Mouse (Mus musculus) hindbrain, embryonic 14.5 days (tissue): ENCODE results near the gene Krt84. TPM values are rescaled to one million over a fixed set of nuclear protein-coding genes. Genes with fewer than 3 reads are reported as not detected.
"Not testable (repeated sequence)": the region's sequence is repeated elsewhere in the genome, so short reads cannot be mapped to it uniquely, and the experiment has no call there.

Experiments used
- ATAC-seq: fragments of 200-750 bp; cut with Nextera tagmentation; 2 replicates; pipeline ENCODE4 v1.8.0; 2017; ENCODE audit warnings: moderate number of reproducible peaks, mild to moderate bottlenecking, moderate TSS enrichment, moderate library complexity; ENCODE audit not compliant: low FRiP score
- DNase-seq: peaks from one replicate; pipeline ENCODE4 v3.0.0-alpha.2; 2015; ENCODE audit warnings: low spot score
- H3K27ac ChIP-seq: fragments of 300-500 bp; sonication (generic); 2 replicates; pipeline ENCODE4 v1.5.1; 2014; ENCODE audit warnings: mild to moderate bottlenecking, moderate library complexity
- H3K27me3 ChIP-seq: fragments of 300-500 bp; sonication (generic); 2 replicates; pipeline ENCODE4 v1.6.1; 2014; ENCODE audit warnings: mild to moderate bottlenecking, low read length, mixed read lengths; ENCODE audit not compliant: control insufficient read depth, insufficient read depth
- H3K36me3 ChIP-seq: fragments of 300-500 bp; sonication (generic); replicated peaks from 2 replicates; pipeline ENCODE4 v1.6.1; 2014; ENCODE audit not compliant: control insufficient read depth, insufficient read depth
- H3K4me1 ChIP-seq: fragments of 300-500 bp; sonication (generic); replicated peaks from 2 replicates; pipeline ENCODE4 v1.6.1; 2014; ENCODE audit warnings: antibody characterized with exemption, low read length, mixed read lengths; ENCODE audit not compliant: control insufficient read depth, insufficient read depth
- H3K4me2 ChIP-seq: fragments of 300-500 bp; sonication (generic); replicated peaks from 2 replicates; pipeline ENCODE4 v1.6.1; 2014; ENCODE audit warnings: mild to moderate bottlenecking, moderate library complexity
- H3K4me3 ChIP-seq: fragments of 300-500 bp; sonication (generic); replicated peaks from 2 replicates; pipeline ENCODE4 v1.5.1; 2014; ENCODE audit warnings: mild to moderate bottlenecking, low read length
- H3K9ac ChIP-seq: fragments of 300-500 bp; sonication (generic); 2 replicates; pipeline ENCODE4 v1.6.1; 2014
- H3K9me3 ChIP-seq: fragments of 300-500 bp; sonication (generic); 2 replicates; pipeline ENCODE4 v1.6.1; 2016; ENCODE audit warnings: low read length; ENCODE audit not compliant: control insufficient read depth
- WGBS: fragments of 180-500 bp; shearing (Covaris S2); extraction: QIAGEN DNeasy Blood & Tissue Kit; methylation state at CpG from one replicate; pipeline ENCODE4 v1.1.7; 2014; 5-methylcytosine and 5-hydroxymethylcytosine counted together
- polyA plus RNA-seq: library from polyadenylated mRNA; unstranded; fragments of >200 nt; fragmentation: Nextera tagmentation; extraction: Ambion mirVana; gene quantifications from 2 replicates; pipeline ENCODE4 v1.2.1, GENCODE M21; 2014

Krt84 gene
- polyA plus RNA-seq, 1 experiment from 2014 or later: not detected

GRCm38 (mm10) chr15:101550567-101550966 is 17.9 kb upstream of the Krt84 start, which contains the start of gene Krt82:
Gene Krt82, minus strand, starts transcription at chr15:101550667.
- Histone ChIP-seq H3K27ac (no peak within 1 kb of the TSS), H3K9ac (no peak within 1 kb of the TSS), H3K4me1 (0 out of 2 replicates have a peak, but pooled peaks cover 6% of the 10 kb centered on the region), H3K27me3 (no peaks in the 10 kb centered on the region), H3K36me3 (no peaks in the 10 kb centered on the region), H3K4me2 (no peak within 1 kb of the TSS), H3K4me3 (no peak within 1 kb of the TSS), H3K9me3 (no peaks in the 10 kb centered on the region)
- ATAC-seq (no peak), DNase-seq (no peak)
- 83% methylated on average over 7 of the region's 7 CpGs for WGBS

- 58% methylated on average over 3 of the region's 3 CpGs for WGBS
- DNase-seq: no peak
Measured at GRCm38 (mm10) chr15:101544478-101544877, 11.9 kb upstream of the Krt84 start.

GRCm38 (mm10) chr15:101542543-101542942 is 9.9 kb upstream of the Krt84 start:
- Histone ChIP-seq H3K27ac (no peak overlapping the region), H3K4me3 (no peak overlapping the region), H3K9ac (no peak overlapping the region), H3K4me1 (no peaks in the 10 kb centered on the region), H3K36me3 (no peaks in the 10 kb centered on the region), H3K4me2 (no peak overlapping the region), H3K27me3 (no peaks in the 10 kb centered on the region), H3K9me3 (no peaks in the 10 kb centered on the region)
- DNase-seq (no peak), ATAC-seq (no peak)
- WGBS: 63% methylated on average over 9 of the region's 9 CpGs

More at GRCm38 (mm10) chr15:101544478-101544877, 11.9 kb upstream of the Krt84 start:
- Histone ChIP-seq H3K27ac (no peak overlapping the region), H3K36me3 (no peaks in the 10 kb centered on the region), H3K4me3 (no peak overlapping the region), H3K9me3 (no peaks in the 10 kb centered on the region), H3K9ac (no peak overlapping the region), H3K4me2 (no peak overlapping the region), H3K4me1 (no peaks in the 10 kb centered on the region), H3K27me3 (no peaks in the 10 kb centered on the region)
- ATAC-seq: no peak

GRCm38 (mm10) chr15:101538580-101538900 is 5.9 kb upstream of the Krt84 start:
- H3K4me2 ChIP-seq: no peak overlapping the region
- no peaks in the 10 kb centered on the region for H3K36me3 ChIP-seq
- H3K9ac ChIP-seq: no peak overlapping the region
- H3K27ac ChIP-seq: no peak overlapping the region
- DNase-seq: no peak
- no peak for ATAC-seq
- 77% methylated on average over 4 of the region's 4 CpGs for WGBS
- no peaks in the 10 kb centered on the region for H3K9me3 ChIP-seq
- no peaks in the 10 kb centered on the region for H3K27me3 ChIP-seq
- no peak overlapping the region for H3K4me3 ChIP-seq
- no peaks in the 10 kb centered on the region for H3K4me1 ChIP-seq

- H3K9ac ChIP-seq: no peak overlapping the region
- no peak overlapping the region for H3K27ac ChIP-seq
- ATAC-seq: no peak
- 42% methylated on average over 7 of the region's 7 CpGs for WGBS
- no peaks in the 10 kb centered on the region for H3K4me1 ChIP-seq
- H3K4me3 ChIP-seq: no peak overlapping the region
- H3K27me3 ChIP-seq: no peaks in the 10 kb centered on the region
- H3K36me3 ChIP-seq: no peaks in the 10 kb centered on the region
- no peak for DNase-seq
- H3K4me2 ChIP-seq: no peak overlapping the region
- H3K9me3 ChIP-seq: no peaks in the 10 kb centered on the region
Measured at GRCm38 (mm10) chr15:101537864-101538579, 5.4 kb upstream of the Krt84 start.

- WGBS: 58% methylated on average over 9 of the region's 9 CpGs
- Histone ChIP-seq H3K9me3 (no peaks in the 10 kb centered on the region), H3K4me3 (no peak overlapping the region), H3K4me2 (no peak overlapping the region), H3K9ac (no peak overlapping the region), H3K36me3 (no peaks in the 10 kb centered on the region), H3K27ac (no peak overlapping the region), H3K27me3 (no peaks in the 10 kb centered on the region), H3K4me1 (no peaks in the 10 kb centered on the region)
- DNase-seq: no peak
- no peak for ATAC-seq
Measured at GRCm38 (mm10) chr15:101536054-101536850, 3.6 kb upstream of the Krt84 start.

- WGBS: 90% methylated on average over 4 of the region's 4 CpGs
Measured at GRCm38 (mm10) chr15:101522556-101523232, 9.9 kb downstream of the Krt84 start.

GRCm38 (mm10) chr15:101519792-101520191 is 12.8 kb downstream of the Krt84 start:
- Histone ChIP-seq H3K36me3 (no peaks in the 10 kb centered on the region), H3K27ac (no peak overlapping the region), H3K27me3 (no peaks in the 10 kb centered on the region), H3K9ac (no peak overlapping the region), H3K4me3 (no peak overlapping the region), H3K4me2 (no peak overlapping the region), H3K4me1 (no peaks in the 10 kb centered on the region), H3K9me3 (no peaks in the 10 kb centered on the region)
- ATAC-seq: no peak
- DNase-seq: peak; percentile 91
- WGBS: 21% methylated on average over 2 of the region's 2 CpGs

More at GRCm38 (mm10) chr15:101522556-101523232, 9.9 kb downstream of the Krt84 start:
- Histone ChIP-seq H3K36me3 (no peaks in the 10 kb centered on the region), H3K27me3 (no peaks in the 10 kb centered on the region), H3K9me3 (no peaks in the 10 kb centered on the region), H3K4me1 (no peaks in the 10 kb centered on the region), H3K4me3 (no peak overlapping the region), H3K9ac (no peak overlapping the region), H3K4me2 (no peak overlapping the region), H3K27ac (no peak overlapping the region)
- ATAC-seq (no peak), DNase-seq (no peak)

- H3K4me1 ChIP-seq, H3K27ac ChIP-seq, H3K4me3 ChIP-seq, H3K9me3 ChIP-seq, H3K4me2 ChIP-seq, H3K9ac ChIP-seq, DNase-seq, H3K36me3 ChIP-seq, H3K27me3 ChIP-seq, ATAC-seq: not testable (repeated sequence)
- WGBS: 84% methylated on average over 2 of the region's 2 CpGs
Measured at GRCm38 (mm10) chr15:101517161-101517560, 15.5 kb downstream of the Krt84 start, which contains the start of gene Gm49425. Gene Gm49425, minus strand, starts transcription at chr15:101517261.
